Mouse (Mus musculus): ENCODE measurements around the gene Nudt19.
"Not testable (repeated sequence)": the region's sequence is repeated elsewhere in the genome, so short reads cannot be mapped to it uniquely, and the experiment has no call there.

The Nudt19 gene

GRCm38 (mm10) chr7:35564872-35565271 lies 8.8 kb upstream of the Nudt19 start:
- not testable (repeated sequence) for DNase-seq

GRCm38 (mm10) chr7:35564067-35564865 lies 8.2 kb upstream of the Nudt19 start:
- DNase-seq = no peak

DNA sequence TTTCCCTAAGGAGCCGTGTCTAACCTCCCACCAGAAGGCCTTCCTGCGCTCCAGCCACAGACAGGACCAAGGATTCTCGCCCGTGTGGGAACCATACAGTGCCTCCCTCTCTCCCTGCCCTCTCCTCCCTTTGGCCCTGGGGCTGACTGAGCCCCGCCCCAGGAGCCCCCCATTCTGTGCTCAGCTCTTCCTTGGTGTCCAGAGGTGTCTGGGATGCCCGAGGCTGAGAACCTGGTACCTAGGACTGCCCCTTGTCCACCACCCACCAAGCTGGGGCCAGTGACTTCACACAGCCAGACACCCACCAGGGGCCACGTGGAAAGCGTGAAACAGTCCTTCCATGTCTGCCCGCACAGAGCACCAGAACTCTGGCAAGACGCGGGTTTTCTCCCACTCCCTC lies 7.0 kb upstream of the Nudt19 start:
- DNase-seq = no peak

GRCm38 (mm10) chr7:35559838-35560237 lies 3.7 kb upstream of the Nudt19 start:
- DNase-seq = no peak

DNA sequence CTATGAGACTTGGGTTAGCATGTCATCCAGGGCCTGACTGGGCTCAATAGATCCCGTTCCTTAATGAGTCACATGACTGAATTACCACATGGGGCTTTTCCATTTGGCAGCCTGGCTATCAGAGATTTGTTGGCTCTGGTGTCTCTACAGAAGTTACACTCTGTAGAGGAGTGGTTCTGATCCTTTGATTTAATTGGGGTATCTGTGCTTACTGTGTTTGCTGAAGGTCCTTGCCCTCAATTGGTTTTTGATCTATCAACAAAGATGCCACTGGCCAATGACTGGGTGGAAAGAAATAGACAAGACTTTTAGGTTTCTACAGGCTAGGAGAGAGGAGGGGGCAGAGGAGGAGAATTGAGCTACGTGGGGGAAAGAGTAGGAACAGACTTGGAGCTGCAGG lies 2.6 kb upstream of the Nudt19 start:
- DNase-seq = no peak

GRCm38 (mm10) chr7:35557577-35557976 lies 1.5 kb upstream of the Nudt19 start:
- DNase-seq = no peak

DNA sequence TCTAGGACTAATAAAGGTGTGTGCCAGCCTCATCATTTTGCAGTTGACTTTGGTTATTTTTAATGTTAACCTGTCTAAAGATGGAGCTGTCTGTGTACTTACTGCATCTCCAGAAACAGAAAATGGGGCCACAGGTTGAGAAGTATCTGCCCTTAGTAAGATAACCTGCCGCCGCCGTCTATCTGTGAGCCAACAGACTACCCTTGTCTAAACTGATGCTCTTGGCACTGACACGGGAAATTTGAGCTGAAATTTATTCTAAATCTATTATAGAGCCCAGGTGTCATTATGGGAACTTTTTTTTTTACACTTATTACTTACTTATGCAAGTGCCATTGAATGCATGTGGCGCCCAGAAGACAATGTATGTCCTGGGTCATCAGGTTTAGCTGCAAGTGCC lies 801 bp upstream of the Nudt19 start:
- no peak for DNase-seq

DNA sequence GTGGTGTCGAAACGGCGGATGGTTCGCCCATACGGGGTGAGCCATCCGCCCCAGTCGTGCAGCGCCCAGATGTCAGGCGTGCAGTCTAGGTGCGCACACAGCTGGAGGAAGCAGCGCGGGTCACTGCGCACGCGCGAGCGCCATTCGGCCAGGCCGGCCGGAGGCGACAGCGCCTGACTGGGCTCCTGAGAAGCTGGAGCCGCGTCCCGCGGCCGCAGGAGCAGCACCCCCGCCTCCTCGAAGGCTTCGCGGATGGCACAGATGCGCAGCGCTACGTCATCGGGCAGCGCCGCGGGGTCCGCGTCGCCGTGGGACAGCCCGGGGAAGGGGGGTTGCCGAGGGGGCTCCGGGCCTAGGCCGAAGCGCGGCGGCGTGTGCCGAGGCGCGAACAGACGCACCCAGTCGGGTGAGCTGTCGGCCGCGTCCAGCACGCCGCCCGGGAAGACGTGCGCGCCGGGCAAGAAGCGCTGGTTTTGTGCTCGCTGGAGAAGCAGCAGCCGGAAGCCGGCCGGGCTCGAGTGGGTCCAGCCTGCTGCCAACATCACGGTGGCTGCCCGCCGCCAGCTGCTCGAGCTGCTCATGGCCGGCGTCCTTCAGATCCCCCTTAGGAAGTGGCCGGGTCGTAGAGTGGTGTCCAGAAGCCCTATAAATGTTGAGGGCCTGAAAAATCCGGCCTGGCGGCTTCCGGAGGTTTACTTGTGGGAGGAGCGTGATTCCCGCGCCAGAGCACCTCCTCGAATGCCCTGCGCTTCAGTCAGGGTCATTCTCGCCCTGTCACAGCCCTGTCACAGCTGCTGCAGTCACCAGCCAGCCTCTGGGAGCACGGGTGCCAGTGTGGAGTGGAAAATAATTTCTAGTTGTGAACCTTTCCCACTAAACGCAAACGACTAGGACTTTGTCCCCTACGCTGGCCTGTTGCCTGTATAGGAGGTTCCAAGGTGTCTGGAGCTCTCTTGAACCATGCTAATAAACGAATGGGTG lies 590 bp downstream of the Nudt19 start:
- DNase-seq = peak; percentile 82 to 86

DNA sequence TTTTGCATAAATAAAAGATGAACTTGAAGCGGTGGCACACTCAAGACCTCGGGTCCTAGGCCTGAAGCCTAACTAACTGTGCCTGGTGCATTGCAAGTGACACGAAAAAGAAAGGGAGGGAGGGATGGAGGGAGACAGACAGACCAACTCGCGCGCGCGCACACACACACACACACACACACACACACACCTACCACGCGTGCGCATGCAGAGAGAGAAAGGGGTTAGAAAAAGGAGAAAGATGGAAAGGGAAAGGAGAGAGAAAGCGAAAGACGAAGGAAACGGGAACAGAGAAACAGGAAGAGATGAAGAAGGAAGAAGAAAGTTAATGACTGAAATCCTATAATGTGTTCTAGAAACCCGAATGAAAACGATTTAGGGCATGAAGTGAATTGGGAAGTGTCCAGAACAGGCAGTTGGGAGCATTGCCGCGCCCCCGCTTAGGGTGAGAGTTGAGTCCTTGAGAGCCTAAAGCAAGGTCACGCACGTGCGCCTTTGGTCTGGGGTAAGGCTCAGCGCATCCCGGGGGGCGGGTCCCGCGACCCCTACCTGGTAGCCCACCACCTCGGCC lies 1.4 kb downstream of the Nudt19 start:
- DNase-seq = peak; percentile 36 to 39

- DNase-seq = peak; percentile 33 to 34
These were observed 2.1 kb downstream of the Nudt19 start for GRCm38 (mm10) chr7:35553751-35554604.

DNA sequence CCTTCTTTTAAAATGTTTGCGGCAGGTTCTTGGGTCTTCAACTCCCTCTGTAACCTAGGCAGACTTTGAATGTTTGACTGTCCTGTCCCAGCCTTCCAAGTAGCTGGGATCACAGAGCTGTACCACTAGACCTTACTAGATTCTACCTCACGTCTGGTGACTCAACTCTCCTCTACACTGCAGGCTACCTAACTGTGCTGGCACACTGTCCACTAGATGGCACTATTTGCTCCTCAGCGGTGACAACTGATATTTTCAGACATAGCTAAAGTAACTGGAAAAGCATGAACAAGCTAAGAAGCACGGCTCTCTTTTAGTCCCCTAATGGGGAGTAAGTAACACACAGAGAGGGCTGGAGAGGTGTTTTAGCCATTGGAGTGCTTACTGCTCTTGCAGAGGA lies 10.2 kb downstream of the Nudt19 start:
- DNase-seq = peak; percentile 52 to 60

DNA sequence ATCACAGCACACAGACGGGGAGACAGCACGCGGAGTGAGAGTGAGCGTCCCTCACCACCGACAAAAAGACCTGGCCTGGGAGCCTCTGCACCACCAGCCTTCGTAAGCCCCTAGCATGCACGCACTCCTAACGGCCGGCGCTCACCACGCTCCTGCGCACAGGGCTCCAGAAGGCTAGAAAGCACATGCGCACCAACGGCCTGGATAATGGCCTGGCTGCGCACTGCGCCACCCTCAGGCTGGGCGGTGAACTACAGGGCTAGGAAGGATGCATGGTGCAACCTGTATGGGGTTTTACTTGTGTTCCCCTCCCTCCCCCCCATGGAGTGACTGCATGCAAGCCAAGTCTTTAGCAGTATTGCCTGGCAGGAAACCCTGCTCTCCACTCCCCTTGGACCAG lies 18.5 kb downstream of the Nudt19 start, which contains the start of gene Tdrd12:
Gene Tdrd12, minus strand, starts transcription at position 184 of the 400 bp plus-strand sequence.
- no peak for DNase-seq

DNA sequence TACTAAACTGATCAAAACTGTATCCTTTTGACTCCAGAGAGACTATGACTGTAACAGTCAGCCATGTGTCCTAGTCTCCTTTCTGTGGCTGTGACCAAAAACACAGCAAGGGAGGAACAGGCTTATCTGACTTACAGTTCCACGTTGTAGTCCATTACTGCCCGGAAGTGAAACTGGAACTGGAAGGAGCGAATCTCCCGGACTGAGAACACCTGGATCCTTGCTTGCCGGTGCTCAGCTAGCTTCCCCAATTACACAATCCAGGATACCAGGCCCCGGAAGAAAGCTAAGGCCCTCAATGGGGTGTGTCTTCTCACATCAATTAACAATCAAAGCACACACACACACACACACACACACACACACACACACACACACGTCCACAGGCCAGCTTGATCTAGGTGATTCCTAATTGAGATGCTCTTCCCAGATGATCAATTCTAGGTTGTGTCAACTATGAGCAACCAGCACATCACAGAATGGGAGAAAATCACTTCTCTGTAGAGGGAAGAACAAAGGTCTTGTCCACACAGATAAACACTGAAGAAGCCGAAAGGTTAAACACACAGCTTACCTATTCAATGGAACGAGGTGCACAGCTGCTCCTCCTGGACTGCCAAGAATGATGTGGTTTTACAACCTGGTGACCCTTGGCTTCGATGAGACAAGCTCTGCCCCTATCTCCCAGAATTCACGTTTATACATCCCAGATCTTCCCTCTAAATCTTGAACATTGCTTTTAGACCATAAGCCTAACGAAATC lies 20.2 kb downstream of the Nudt19 start:
- DNase-seq = no peak

GRCm38 (mm10) chr7:35530544-35530943 lies 25.6 kb downstream of the Nudt19 start:
- DNase-seq = not testable (repeated sequence)

DNA sequence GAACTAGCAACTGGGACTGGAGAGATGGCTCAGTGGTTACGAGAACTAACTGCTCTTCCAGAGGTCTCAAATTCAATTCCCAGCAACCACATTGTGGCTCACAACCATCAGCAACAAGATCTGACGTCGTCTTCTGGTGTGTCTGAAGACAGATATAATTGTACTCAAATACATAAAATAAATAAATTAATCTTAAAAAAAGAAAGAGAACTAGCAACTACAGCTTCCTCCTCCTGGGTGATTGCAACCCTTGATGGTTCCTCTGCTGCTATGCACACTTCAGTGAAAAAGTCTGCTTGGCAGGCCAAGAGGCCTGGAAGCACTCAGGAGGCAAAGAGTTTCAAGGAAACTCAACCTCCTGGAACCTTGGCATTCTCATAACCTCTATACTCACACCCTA lies 26.1 kb downstream of the Nudt19 start:
- no peak for DNase-seq

GRCm38 (mm10) chr7:35526795-35527194 lies 29.3 kb downstream of the Nudt19 start:
- no peak for DNase-seq

DNA sequence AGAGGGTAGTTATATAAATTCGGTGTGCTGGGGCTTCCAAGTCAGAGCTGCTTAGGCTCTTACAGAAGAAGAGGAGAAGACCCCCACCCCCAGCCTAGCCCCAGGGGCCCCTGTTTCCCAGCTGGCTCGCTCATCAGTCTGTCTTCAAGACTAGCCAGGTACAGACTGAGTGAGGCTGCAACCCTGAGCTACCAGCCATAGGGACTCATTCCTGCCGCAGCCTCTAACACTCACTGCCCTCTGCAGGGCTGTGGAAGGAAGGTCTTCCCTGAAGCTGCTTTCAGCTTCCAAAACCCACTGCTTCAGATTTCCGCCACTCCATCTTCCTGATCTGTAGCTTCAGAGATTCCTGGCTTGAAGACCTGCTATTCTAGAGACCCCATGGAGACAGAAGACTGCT lies 54.1 kb downstream of the Nudt19 start:
- DNase-seq = no peak

- no peak for DNase-seq
These were observed 58.6 kb downstream of the Nudt19 start for GRCm38 (mm10) chr7:35497516-35497915.
